Mouse (Mus musculus) MEL-GATA-1-ER (cell line): ENCODE results near the gene Tjp2.
"Not testable (repeated sequence)": the region's sequence is repeated elsewhere in the genome, so short reads cannot be mapped to it uniquely, and the experiment has no call there.

Source experiments
- DNase-seq: peaks from one replicate; pipeline ENCODE4 v3.0.0-alpha.2; 2012; ENCODE audit warnings: low read depth; ENCODE audit errors: extremely low read depth

Gene Tjp2

DNA sequence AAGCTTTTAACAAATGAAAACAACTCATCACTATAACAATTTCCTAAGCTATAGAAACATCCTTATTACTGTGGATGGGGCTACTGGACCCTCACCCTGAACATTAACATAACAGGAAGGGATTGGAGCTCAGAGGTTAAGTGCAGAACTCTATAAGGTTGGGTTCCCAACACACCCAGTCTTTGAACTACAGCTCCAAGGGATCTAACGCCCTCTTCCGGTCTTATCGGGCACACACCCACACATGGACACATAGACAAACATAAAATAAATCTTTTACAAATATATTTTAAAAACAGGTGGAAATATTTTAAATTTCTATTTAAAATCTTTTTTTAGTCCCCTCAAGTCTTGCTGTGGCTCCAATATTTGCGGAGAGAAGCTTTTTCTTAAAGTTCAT lies 3.4 kb downstream of the Tjp2 start:
- no peak for DNase-seq

DNA sequence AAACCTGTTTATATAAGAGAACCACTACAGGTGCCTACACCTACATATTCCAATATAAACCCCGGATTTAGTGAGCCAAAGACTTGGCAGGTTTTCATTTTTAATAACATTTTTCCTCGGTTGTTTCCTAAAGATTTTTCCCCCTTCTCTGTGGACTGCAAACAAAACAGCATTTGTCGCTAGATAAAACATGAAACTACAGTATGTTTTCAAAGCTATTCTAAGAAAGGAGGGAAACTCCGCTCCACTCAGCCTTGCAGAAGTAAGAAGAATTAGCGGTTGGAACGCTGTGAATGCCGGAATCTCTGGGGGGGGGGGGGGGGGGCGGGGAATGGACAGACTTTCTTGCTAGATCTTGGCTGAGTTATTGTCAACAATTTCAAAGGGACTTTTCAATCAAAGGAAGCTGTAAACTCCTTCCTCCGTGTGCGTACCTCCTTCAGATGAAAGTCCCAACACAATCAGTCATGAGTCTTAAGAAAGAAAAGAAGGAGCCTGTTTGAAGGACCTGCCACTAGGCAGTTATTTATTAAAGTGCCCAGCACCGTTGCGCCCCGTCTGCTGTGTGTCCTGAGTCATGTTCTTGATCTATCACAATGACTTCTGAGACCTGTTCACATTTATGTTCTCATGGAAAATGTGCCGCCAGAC lies 3.9 kb downstream of the Tjp2 start:
- DNase-seq = no peak

DNA sequence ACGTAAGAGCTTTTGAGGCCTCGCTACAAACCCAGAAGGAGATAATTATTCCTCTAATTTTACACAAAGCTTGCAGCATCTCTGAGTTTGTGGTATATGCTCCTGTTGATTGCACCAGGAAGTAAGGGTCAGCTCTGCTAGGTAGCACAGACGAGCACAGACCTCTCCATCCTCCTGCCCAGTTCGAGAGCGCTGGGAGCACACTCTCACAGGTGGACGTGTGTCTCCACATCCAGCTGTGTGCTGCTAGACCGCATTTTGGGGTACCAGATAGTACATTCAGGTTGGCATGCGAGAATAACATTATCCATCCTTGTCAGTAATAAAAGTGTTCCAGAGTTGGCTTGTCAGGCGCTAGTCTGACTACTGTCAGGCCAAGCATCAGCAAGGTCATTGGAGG lies 5.8 kb downstream of the Tjp2 start:
- DNase-seq = no peak

DNA sequence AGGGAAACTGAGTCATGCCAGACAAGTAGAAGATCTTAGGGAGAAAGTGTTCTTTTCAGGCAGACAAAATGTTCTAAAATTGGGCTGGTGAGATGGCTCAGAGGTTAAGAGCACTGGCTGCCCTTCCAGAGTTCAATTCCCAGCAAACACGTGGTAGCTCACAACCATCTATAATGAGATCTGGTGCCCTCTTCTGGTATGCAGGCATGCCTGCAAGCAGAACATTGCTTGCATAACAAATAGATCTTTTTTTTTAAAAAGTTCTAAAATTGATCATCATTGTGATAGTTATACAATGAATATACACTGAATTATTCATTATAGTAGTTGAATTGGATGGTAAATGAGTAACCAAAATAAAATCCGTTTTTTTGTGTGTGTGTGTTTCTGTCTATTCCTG lies 6.5 kb downstream of the Tjp2 start:
- no peak for DNase-seq

DNA sequence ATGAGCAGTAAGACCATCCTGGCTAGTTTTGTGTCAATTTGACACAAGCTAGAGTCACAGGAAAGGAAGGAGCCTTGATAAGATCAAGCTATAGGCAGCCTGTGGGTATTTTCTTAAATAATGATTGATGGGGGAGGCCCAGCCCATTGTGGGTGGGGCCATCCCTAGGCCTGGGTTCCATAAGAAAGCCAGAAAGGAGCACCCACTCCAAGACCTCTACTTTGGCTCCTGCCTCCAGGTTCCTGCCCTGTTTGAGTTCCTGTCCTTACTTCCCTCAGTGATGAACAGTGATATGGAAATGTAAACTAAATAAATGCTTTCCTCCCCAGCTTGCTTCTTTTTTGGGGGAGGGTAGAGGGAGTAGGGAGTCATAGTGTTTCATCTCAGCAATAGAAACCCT lies 7.0 kb downstream of the Tjp2 start:
- DNase-seq = no peak

DNA sequence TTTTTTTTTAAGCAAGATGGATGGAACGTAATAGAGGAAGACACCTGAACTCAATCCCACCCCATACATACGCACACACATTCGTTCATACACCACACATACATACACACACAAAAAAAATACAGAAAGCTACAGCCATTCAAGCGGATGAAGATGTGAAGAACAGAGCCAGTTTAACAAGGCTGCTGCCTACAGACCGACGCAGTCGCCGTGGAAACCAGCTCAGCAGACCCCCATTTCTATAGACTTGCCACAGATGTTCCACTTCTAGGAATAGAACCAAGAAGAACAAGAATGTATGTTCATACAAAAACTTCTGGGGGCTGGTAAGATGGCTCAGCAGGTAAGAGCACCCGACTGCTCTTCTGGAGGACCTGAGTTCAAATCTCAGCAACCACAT lies 8.1 kb downstream of the Tjp2 start:
- no peak for DNase-seq

DNA sequence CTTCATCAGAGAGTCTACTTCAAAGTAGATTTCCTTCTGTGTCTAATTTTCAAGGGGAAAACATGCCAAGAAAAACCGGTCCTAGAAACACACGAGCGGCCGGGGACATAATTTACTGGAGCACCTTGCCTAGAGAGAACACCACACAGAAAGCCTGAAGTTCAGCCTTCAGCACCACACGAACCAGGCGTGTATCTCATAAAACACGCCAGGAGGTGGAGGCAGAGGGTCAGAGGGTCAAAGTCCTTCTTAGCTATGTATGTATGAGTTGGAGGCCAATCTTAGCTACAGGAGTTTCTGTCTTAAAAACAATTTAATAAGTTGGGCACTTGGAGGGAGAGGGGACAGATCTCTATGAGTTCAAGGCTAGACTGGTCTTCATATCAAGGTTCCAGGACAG lies 9.9 kb downstream of the Tjp2 start:
- DNase-seq = no peak

DNA sequence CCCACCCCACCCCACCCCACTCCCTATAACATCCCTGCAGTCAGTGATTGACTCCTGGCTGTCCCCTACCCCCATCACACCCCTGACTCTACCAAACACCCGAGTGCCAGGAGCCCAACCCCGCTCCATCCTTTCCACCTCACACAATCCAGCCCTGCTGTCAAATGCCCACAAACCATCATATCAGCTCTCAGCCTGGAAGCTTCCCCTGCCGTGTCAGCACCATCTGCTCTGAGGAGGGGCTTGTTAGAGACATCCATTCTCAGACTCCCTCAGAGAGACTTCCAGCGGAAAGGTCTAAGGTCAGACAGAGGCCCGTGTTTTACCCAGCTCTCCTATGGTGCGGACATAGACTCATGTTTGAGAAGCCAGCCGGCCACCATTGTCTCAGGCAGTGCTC lies 11.5 kb downstream of the Tjp2 start:
- DNase-seq = no peak

DNA sequence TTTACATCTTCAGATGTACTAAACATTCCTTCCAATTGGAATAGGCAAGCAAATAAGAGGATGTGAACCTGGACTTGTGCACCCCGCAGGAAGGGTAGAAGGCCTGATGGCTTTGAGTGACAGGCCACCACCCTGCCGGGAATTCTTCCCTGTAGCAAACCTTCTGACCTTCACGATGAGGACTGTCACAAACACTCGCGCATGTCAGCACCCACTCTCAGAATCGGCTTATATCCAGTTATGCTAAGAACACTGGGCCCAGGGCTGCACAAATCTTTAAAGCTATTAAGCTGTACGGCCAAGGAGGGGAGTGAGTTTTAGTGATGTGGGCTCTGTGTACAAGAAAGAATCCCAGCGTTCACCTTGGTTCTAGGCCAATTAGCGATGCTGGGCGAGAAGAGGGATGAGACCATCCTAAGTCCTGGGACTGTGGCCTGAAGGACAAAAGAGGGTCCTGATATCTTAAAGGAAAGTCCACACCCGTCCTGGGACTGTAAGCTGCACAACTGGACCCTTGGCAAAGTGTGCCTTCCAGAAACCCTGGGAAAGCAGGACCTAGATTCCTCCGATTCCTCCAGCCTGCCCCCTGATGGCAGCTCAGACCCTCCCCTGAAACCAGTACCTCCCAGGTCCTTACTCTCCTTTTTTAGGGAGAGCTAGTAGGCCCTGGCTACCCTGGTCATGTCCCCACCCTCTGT lies 12.1 kb downstream of the Tjp2 start:
- DNase-seq = no peak

DNA sequence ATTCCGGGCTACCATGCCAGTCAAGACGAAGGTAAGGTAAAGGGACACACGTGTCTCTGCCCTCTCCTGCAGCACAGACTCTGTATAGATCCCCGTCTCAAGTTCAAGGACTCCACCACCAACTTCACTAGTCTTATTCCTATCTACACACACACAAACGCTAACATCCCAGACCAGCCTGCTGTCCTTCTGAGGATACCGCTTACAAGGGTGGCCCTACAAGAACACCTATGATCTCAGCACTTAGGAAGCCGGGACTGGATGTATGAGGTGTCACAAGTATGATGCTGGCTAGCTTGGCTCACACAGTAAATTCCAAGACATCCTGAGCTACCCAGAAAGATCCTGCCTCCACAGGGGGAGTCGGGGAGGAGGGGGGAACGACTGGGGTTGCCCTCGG lies 13.7 kb downstream of the Tjp2 start:
- no peak for DNase-seq

DNA sequence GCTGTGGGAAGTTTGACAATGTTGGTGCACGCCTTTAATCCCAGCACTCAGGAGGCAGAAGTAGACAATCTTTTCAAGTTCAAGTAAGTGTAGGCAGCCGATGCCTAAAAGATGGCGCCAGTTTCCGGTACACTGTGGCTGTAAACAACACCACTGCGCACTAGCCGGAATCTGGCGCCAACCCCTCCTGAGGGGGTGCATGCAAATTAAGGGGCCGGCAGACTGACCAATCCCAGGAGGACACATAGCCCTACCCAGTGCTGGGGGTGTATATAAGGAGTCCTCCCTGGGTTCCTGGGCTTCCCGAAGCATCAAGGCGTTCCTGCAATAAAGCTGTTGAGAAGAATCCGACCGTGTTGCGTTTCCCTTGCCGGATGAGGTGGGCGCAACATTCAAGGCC lies 15.3 kb downstream of the Tjp2 start:
- no peak for DNase-seq

DNA sequence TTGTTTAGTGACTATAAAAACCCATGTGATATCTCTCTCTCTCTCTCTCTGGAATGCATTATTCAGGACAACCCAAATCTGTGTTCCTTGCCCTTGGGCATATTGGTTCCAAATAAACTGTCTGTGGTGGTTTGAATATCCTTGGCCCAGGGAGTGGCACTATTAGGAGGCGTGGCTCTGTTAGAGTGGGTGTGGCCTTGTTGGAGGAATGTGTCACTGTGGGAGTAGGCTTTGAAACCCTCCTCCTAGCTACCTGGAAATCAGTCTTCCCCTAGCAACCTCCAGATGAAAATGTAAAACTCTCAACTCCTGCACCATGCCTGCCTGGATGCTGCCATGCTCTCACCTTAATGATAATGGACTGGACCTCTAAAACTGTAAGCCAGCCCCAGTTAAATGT lies 16.9 kb downstream of the Tjp2 start:
- DNase-seq = no peak

DNA sequence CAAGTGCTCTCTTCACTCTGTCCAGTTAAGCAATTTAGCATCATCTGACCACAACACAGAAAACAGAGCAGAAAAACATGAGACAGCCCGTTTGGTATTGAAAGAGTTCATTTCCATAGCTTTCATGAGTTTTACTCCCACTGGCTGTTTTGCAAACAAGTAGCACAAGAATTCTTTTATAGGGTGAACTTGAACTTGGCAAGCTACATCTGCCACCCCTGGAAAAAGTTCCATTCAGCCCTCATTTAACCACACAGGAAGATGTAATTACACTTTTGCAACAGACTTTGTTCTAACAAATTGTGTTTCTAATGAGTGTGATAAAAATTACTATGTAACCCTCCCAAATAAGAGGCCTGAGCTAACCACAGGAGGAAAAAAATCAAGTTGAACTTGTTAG lies 19.8 kb downstream of the Tjp2 start:
- DNase-seq = no peak

DNA sequence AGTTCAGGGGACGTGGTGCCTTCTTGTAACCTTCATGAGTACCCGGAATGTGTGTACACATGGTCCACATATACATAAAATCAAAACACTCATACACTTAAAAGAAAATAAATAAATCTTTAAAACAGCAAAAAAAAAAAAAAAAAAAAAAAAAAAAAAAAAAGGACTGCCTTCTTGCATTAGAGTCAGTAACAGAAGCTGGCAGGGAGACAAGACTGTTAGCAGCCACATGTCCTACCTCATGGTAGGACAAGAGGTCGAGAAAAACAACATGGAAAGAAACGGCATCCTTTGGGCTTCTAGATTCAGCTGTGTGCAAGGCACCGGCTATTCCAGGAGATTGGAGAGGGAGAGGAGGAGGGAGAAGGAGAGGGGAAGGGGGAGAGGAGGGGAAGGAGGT lies 23.0 kb downstream of the Tjp2 start:
- DNase-seq = no peak

DNA sequence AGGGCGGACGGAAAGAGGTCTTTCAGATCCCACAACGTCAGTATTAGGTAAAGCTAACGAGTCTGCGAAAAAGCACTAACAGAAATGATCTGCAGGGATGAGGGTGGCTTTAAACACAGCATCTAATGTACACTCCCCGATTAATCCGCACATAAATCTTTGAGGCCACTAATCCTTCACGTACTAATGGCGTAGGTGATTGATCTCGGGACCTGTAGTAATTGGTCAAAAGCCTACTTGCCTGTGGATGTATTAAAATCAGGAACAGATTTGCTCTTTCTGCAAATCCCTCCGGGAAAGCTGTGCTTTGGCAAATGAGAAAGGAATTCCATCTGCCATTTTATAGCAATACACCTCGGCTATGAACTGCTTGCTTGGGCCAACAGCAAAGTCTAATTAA lies 24.3 kb downstream of the Tjp2 start:
- DNase-seq = no peak

DNA sequence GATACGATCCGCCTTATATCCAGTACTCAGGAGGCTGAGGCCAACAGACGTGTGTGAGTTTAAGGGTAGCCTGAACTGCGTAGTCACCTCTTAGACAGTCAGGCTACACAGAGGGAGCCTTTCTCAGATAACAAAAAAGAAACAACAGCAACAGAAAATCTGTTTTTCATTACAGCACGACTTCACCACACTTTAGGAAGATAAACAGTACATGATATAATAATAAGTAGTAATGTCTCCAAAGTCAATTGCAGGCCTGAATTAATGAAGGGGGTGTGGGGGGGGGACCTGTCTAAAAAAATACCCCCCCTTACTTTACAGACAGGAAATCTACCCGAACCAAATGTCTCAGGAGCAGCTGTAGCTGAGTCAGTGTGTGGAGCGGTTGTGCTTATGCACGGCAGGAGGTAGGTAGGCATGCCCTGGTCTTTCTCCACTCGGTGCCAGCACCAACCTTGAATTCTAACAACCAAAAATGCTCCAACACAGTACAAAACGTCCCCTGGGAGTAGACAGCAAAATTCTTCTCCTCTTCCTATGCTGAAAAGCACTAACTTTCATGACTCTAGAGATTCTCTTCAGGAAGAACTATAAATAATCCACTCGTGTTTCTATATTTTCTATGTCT lies 26.0 kb downstream of the Tjp2 start:
- DNase-seq = no peak

DNA sequence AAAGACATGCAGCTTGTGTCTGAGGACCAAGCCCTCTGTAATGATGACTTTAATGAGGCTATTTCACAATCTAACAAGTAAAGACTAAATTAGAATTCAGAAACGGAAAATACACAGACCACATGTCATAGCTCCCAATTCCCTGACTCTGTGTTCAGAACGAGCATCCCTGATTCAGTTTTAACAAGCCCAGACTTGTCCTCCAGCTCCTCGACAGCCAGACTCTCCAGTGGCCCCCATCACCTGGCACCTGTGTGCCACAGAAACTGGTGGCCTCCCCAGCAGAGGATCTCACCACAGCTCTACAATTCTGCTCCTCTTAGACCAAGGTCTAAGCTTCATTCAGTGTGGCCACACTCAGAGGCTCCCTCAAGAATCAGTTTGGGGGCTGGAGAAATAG lies 27.5 kb downstream of the Tjp2 start:
- no peak for DNase-seq

DNA sequence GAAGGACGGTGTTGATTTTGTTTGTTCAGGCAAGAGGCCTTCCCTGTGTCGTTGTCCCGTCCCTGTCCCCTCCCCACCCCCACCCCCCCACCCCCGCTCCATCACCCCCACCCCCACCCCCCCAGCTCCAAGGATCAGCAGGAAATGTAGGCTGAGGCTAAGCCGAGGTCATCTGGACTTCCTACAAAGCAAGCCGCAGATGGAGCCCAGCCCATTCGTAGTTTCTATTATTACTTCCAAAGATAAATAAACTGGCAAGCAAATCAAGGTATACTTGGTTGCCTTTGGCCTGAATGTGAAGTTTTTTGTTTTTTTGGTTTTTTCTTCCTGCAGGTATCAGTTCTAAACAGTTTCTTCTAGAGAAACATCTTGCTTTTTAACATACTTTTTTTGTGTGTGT lies 29.6 kb downstream of the Tjp2 start:
- no peak for DNase-seq

DNA sequence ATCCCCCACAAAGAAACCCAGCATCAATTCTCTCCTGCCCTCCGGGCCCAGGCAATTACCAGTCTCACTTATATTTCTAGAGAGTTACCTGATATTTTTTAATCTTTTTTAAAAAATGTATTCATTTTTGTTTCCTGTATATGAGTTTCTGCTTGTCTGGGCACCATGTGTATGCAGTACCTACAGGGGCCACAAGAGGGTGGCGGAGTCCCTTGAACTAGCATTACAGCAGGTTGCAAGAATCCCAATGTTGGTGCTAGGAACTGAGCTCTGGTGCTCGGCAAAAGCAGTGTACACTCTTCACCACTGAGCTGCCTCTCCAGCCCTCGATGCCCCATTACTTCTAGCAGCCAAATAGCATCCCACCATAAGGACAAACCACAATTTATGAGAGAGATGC lies 30.6 kb downstream of the Tjp2 start:
- DNase-seq = no peak

DNA sequence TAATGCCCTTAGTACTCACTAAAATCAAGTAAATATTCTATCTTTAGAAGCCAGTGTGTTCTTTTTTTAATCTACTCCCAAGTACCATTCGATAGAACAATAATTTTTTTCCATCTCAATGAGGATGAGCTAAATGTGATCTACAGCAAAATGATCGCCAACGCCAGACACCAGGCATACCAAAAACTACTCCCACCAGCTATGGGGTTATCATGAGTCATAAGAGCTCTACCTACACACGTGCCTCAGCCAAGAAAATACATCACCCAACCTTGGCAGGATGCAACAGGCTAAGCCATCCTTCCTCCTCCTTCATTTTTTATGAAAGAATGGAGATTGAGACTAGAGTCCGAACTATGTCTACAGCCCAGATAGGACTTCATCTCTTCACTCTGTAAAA lies 31.9 kb downstream of the Tjp2 start:
- no peak for DNase-seq

DNA sequence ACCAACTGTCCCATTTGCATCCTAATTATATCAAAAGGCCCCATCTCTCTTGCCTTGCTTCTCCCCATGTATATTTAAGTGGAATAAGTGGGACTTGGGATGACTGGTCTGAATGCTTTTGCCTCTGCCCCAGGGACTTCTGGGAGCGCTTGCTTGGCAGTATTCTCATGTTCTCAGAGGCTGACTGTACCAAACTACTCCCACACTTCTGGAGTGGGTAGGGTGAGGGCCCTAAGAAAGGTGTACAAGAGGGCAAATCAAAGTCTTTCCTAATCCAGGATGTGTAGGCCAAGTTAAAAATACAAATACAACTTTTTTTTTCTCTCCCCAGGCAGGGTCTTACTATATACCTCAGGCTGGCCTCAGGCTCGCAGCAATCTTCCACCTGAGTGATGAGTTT lies 37.0 kb downstream of the Tjp2 start:
- no peak for DNase-seq

DNA sequence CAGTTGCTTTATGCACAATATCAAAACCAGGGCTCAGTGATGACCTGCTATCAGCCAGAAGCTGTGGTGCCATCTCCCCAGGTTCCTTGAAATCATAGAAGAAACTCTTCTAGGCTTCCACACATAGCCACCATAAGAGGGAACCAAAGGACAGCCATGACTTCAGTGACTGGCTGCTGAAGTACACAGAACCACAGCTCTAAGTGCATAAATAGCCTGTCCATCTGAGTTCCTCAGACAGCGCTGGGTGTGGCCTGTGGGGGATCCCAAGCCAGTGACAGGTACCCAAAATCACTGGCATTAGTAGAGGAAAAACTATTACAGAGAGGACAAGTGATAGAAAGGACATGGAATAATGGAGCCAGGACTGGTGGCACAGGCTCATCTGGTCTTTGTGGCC lies 37.5 kb downstream of the Tjp2 start:
- DNase-seq = not testable (repeated sequence)

DNA sequence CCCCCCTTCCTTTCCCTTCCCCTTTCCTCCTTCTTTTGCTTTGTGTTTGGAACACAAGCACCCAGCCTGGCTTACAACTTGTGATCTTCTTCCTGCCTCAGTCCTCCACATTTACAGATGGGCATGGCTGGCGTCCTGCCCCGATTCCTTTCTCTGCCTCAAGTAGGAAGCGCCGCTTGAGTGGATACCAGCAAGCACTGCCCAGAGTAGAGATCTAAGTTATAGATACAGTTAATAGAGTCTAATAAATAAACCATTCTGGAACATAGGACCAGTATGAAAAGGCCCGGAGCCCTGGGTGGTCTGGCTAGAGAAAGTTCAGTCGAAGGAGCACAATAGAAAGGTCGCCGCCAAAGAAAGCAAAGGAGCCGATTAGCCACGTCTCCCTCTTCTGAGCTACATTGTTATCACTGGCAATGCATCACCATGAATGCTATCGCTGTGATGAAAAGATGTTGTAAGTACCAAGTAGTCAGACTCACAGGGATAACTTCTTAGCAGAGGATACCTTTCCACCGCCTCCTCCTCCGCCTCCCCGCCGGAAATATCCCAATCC lies 41.1 kb downstream of the Tjp2 start:
- DNase-seq = no peak
